Mouse (Mus musculus): ENCODE results near the gene Cul1.

GRCm38 (mm10) chr6:47527129-47527528 is 73.9 kb downstream of the Cul1 start:
- TF ChIP-seq FLI1 (IDR thresholded peaks at IDR 0.05; ENCODE audit: low read length) (no peak), GATA1 (IDR thresholded peaks at IDR 0.05; ENCODE audit: borderline replicate concordance, low read length) (no peak)
